ENCODE assay signal across 1 mouse cellular context in the genomic region with DNA sequence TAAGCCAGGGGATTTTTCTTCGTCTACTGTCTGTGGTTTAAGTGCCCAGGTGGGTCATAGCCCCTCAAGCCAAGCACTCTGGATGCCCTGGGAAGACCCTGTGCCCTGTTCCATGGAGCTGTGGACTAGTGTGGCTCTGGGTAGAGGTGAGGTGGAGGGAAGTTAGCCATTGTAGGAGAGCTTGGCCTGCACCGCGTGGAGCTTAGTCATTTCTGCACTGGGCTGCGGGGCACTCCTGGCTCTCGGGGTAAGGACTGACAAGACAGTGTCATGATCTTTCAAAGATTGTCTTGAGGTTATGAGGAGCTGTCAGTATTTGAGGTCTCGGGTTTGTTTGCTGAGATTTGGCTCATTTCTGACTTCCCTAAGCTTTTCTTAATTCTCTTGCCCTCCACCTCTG.
TF ChIP-seq lines count a peak whose summit lies in the region.

No protein-coding gene starts in this region.

TF ChIP-seq in CH12.LX, 34 proteins besides CTCF, POLR2A, EP300 and RAD21 (continued from another document):
- 0 out of 2 replicates have a peak, but pooled peaks have one; percentile 46 for TF ChIP-seq RCOR1 (conservative IDR thresholded peaks at IDR 0.05; ENCODE audit: low read depth, low read length)
TF ChIP-seq in CH12.LX: peak in this region for 13.
